Mouse (Mus musculus): ENCODE results near the gene Pcyt2.

- TF ChIP-seq EP300 (IDR thresholded peaks at IDR 0.05; ENCODE audit: low read depth): no peak
- no peak for TF ChIP-seq CTCF (IDR thresholded peaks at IDR 0.05; ENCODE audit: low read depth)
Measured at GRCm38 (mm10) chr11:120659509-120660300, 42.0 kb upstream of the Pcyt2 start.
